Mouse (Mus musculus) CH12.LX (cell line): ENCODE measurements around the gene Akt2.

Experiments
- CTCF ChIP-seq, 2 experiments: IDR thresholded peaks in 1 of 2; conservative IDR thresholded peaks in 1 of 2; 2 replicates each; pipeline ENCODE4 v1.5.1; 2011 to 2012; ENCODE audit warnings: low read depth in 2 of 2, low read length in 2 of 2, improper control_type of control experiment in 1 of 2, inconsistent platforms in 1 of 2, mild to moderate bottlenecking in 1 of 2, moderate library complexity in 1 of 2
- E2F4 ChIP-seq: IDR thresholded peaks from 2 replicates; pipeline ENCODE4 v1.6.1; 2011; ENCODE audit warnings: low read depth, low read length, improper control_type of control experiment; ENCODE audit not compliant: insufficient replicate concordance
- ELF1 ChIP-seq: IDR thresholded peaks from 2 replicates; pipeline ENCODE4 v1.6.1; 2014; ENCODE audit warnings: low read depth, mild to moderate bottlenecking, inconsistent platforms, low read length, improper control_type of control experiment
- ETS1 ChIP-seq: conservative IDR thresholded peaks from 2 replicates; pipeline ENCODE4 v1.6.1; 2012; ENCODE audit warnings: low read depth, mild to moderate bottlenecking, inconsistent platforms, low read length, improper control_type of control experiment, moderate library complexity
- KAT2A ChIP-seq: IDR thresholded peaks from 2 replicates; pipeline ENCODE4 v1.6.1; 2012; ENCODE audit warnings: low read length, improper control_type of control experiment, inconsistent platforms; ENCODE audit not compliant: insufficient replicate concordance
- MAFK ChIP-seq: IDR thresholded peaks from 2 replicates; pipeline ENCODE4 v1.6.1; 2011; ENCODE audit warnings: low read length, improper control_type of control experiment; ENCODE audit not compliant: insufficient replicate concordance
- PAX5 ChIP-seq: IDR thresholded peaks from 2 replicates; pipeline ENCODE4 v1.6.1; 2012; ENCODE audit warnings: low read length, inconsistent platforms, mixed read lengths
- POLR2A ChIP-seq: IDR thresholded peaks from 2 replicates; pipeline ENCODE4 v1.6.1; 2011; ENCODE audit warnings: low read depth, mild to moderate bottlenecking, improper control_type of control experiment, low read length
- SIN3A ChIP-seq: IDR thresholded peaks from 2 replicates; pipeline ENCODE4 v1.6.1; 2012; ENCODE audit warnings: low read length, improper control_type of control experiment, inconsistent platforms
- TBP ChIP-seq: conservative IDR thresholded peaks from 2 replicates; pipeline ENCODE4 v1.6.1; 2011; ENCODE audit warnings: low read depth, low read length, improper control_type of control experiment
- UBTF ChIP-seq: IDR thresholded peaks from 2 replicates; pipeline ENCODE4 v1.6.1; 2012; ENCODE audit warnings: low read depth, mild to moderate bottlenecking, inconsistent platforms, low read length, improper control_type of control experiment, moderate library complexity

GRCm38 (mm10) chr7:27683218-27683617 is 91.9 kb downstream of the Akt2 start:
- TF ChIP-seq CTCF (conservative IDR thresholded peaks at IDR 0.05 in 1 of 2, IDR thresholded peaks at IDR 0.05 in 1 of 2; ENCODE audit: low read depth in 2 of 2, low read length in 2 of 2), result no peak
- TF ChIP-seq PAX5, result no peak
- TF ChIP-seq KAT2A, result no peak
- no peak for TF ChIP-seq POLR2A
- no peak for TF ChIP-seq UBTF
- TF ChIP-seq ELF1, result no peak
- no peak for TF ChIP-seq SIN3A
- TF ChIP-seq E2F4, result no peak
- TF ChIP-seq MAFK, result no peak
- TF ChIP-seq ETS1, result no peak
- TF ChIP-seq TBP, result no peak
